Mouse (Mus musculus) right cerebral cortex, postnatal 10 days (tissue): ENCODE results near the gene Rars2.

Experiments
- DNase-seq, 2 experiments: peaks; one replicate each; pipeline ENCODE4 v3.0.0; 2021; ENCODE audit warnings: low spot score in 2 of 2

Gene Rars2

GRCm38 (mm10) chr4:34640731-34641130 is 26.0 kb downstream of the Rars2 start:
- no peak for DNase-seq

DNA sequence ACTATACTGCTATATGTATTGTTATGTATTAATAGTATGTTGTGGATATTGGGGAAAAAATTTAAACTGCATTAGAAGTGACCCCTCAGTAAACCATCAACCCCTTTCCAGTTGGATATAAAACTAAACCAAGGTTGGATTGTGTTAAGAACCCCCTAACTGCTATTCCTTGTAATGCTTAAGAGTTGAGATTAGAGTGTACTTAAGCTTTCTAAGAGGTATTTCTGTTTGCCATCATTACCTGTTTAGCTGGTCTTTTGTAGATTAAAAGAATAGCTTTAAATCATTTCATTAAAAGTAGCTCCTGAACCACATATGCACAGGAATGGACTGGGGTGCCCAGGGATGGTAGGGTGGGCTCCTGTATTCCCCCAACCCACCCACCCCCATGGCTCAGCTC is 30.0 kb downstream of the Rars2 start:
- no peak for DNase-seq

- DNase-seq: no peak
These were observed 38.4 kb downstream of the Rars2 start for GRCm38 (mm10) chr4:34653179-34653578.

DNA sequence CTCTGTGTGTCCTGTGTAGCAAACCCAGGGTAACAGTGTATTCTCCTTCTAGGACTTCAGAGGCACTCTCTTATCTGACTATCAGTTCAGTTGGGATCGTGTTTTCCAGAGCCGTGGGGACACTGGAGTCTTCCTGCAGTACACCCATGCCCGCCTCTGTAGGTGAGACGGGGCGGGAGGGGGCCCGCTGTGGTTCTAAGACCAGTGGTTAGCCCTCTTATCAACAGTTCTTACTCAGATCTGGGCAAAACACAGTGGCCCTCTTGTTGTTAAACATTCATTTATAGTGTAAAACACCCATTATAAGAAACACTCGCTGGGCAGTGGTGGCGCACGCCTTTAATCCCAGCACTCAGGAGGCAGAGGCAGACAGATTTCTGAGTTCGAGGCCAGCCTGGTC is 41.3 kb downstream of the Rars2 start:
- DNase-seq: no peak

- DNase-seq: no peak
These were observed 44.3 kb downstream of the Rars2 start for GRCm38 (mm10) chr4:34659012-34659411.

GRCm38 (mm10) chr4:34661514-34661913 is 46.8 kb downstream of the Rars2 start:
- no peak for DNase-seq

- DNase-seq: no peak
These were observed 47.2 kb downstream of the Rars2 start for GRCm38 (mm10) chr4:34661927-34662326.

GRCm38 (mm10) chr4:34667923-34668322 is 53.2 kb downstream of the Rars2 start:
- no peak for DNase-seq

- DNase-seq: no peak
These were observed 59.0 kb downstream of the Rars2 start for GRCm38 (mm10) chr4:34673721-34674120.

- no peak for DNase-seq
These were observed 65.8 kb downstream of the Rars2 start for GRCm38 (mm10) chr4:34680530-34680929.

- DNase-seq: peak; percentile 96
These were observed 72.3 kb downstream of the Rars2 start, which contains the start of gene Slc35a1 for GRCm38 (mm10) chr4:34686874-34687567. Slc35a1 (minus strand) TSS chr4:34687438.

DNA sequence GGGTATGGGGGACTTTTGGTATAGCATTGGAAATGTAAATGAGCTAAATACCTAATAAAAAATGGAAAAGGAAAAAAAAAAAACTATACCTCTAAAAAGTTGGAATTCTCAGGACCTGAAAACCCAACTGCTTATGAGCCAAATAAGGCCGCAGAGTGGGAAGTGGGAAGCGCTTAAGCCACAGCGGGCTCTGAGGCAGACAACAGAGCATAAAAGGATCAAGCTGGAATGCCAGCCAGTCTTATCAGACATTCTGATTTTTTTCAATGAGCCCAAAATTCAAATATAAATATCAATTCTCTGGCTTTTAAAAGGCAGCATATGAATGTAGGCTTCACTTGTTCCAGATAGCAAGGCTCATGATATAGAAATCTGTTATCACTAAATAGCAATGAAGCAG is 73.3 kb downstream of the Rars2 start:
- no peak for DNase-seq

DNA sequence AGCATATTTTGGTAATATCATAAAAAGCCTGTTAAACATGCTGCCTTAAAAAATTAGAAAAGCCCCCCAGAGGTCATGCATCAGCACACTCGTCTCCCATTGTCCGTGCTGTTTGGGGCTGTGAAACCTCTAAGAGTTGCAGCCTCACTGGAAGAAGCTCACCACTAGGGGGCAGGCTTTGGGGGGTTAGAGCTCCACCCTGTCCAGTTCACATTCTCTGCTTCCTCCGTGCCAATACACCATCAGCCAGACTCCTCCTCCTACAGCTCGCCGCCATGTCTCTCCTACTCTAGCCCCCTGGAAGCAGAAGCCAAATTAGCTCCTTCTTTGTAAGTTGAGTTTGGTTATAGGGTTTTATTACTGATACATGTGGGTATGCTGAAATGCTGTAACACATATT is 86.8 kb downstream of the Rars2 start:
- peak in 1 of 2 experiments; percentile 39 for DNase-seq

- DNase-seq: no peak
These were observed 87.5 kb downstream of the Rars2 start for GRCm38 (mm10) chr4:34702231-34702630.

DNA sequence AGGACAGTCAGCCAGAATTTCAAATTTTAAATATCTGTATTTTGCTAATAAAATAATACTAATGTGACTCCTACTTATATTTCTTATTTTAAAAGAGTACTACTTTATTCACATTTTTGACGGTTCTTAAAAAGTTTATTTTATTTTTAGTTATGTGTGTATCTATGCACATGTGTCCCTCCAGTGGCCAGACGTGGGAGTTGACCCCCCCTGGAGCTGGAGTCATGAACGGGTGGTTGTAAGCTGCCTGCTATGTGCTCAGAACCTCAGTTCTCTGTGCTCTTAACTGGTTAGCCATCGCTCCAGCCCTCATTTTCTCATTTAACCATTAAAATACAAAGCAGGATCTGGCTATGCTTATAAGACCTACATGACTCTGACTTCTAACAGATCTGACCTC is 88.3 kb downstream of the Rars2 start:
- no peak for DNase-seq

- DNase-seq: no peak
These were observed 92.5 kb downstream of the Rars2 start for GRCm38 (mm10) chr4:34707248-34707647.

DNA sequence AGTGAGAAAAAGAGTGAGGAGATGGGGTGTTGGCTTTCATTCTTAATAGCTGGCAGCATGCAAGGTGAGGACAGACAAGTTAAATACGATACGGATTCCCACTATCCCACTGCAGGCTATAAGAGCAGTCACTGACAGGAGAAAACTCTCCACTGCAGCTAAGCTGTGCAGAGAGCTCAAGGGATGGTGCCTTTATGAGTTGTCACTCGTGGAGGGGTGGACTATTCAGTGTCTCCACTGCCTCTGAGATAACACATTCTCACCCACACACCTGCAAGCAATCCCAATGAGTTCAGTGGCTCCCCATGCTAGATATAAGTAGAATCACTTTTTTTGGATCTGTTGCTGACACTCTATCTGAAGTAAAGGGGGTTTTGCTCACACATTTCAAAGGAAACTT is 93.4 kb downstream of the Rars2 start:
- no peak for DNase-seq
